In the genomic region with DNA sequence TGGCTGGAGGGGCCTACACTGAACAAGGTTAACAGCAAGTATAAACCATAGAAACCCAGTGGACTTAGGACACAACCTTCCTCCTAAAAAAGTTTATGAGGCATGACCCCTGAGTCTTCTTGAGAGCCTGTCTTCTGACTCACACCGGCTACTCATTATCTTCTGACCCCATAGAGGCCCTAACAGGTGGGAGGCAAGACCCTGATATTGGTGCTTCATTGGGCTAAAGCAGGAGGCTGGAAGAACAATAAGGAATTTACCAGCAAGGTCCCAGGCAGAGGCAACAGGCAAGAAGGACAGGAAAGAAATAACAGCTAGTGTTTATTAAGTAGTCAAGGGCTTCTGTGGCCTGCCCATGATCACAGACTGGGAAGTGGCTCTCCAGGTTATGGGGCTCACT, we compare ENCODE assay signal across 19 mouse cellular contexts. TPM values are rescaled to one million over a fixed set of nuclear protein-coding genes. Genes with fewer than 3 reads are reported as not detected.
DNase-seq lines count a peak whose midpoint lies in the region; ATAC-seq and TF ChIP-seq lines count a peak whose summit lies in the region.
"Had no signal": no experiment of that assay in that cellular context is flagged by ENCODE, and none has a peak within 500 bp of the region (broad histone marks: within the 10 kb centered on the region; RNA-seq: fewer than 3 reads in every experiment).

No protein-coding gene starts in this region.

- no peaks in the 10 kb centered on the region for H3K9me3 ChIP-seq in heart, embryonic 12.5 days (replicated peaks)
- H3K9me3 ChIP-seq in kidney, embryonic 16.5 days (ENCODE audit: low read length) = no peaks in the 10 kb centered on the region
- no peaks in the 10 kb centered on the region for H3K9me3 ChIP-seq in CH12.LX (replicated peaks; ENCODE audit: low read length)
- no peaks in the 10 kb centered on the region for H3K9me3 ChIP-seq in forebrain, embryonic 12.5 days
- H3K9me3 ChIP-seq: neural tube, embryonic 15.5 days had no signal

- no peak for TF ChIP-seq EP300 in CH12.LX (IDR thresholded peaks at IDR 0.05; ENCODE audit: low read length)

- WGBS in heart, embryonic 12.5 days = 56% methylated on average over 1 of the region's 1 CpGs
- WGBS in kidney, embryonic 16.5 days = 26% methylated on average over 1 of the region's 1 CpGs
- 95% methylated on average over 1 of the region's 1 CpGs for WGBS in forebrain, embryonic 12.5 days

- in situ Hi-C loops in CH12.LX (cut with MboI; ENCODE audit: low pct_ligation_motif_present, low pct_unique_long_range_greater_than_20kb, low sequenced_read_pairs) = no loop called here

- H3K36me3 ChIP-seq in heart, embryonic 12.5 days = peaks cover 55% of the 10 kb centered on the region
- H3K36me3 ChIP-seq in kidney, embryonic 16.5 days (ENCODE audit: insufficient read depth, low read length) = peaks cover 8% of the 10 kb centered on the region
- H3K36me3 ChIP-seq in C2C12 (ENCODE audit: control insufficient read depth, insufficient read depth) (peaks cover 11% of the 10 kb centered on the region), CH12.LX (replicated peaks in 1 of 2; ENCODE audit: control insufficient read depth in 1 of 2, insufficient read depth in 1 of 2, low read length in 1 of 2) (peaks cover 52 to 85% of the 10 kb centered on the region in 2 experiments)
- no peaks in the 10 kb centered on the region for H3K36me3 ChIP-seq in forebrain, embryonic 12.5 days (replicated peaks)

- no peak overlapping the region for H3ac ChIP-seq in C2C12 (ENCODE audit: control insufficient read depth, insufficient read length, low read depth)

- no peaks in the 10 kb centered on the region for H3K27me3 ChIP-seq in heart, embryonic 12.5 days (replicated peaks)
- H3K27me3 ChIP-seq in kidney, embryonic 16.5 days (ENCODE audit: insufficient read depth, low read length) = no peaks in the 10 kb centered on the region
- H3K27me3 ChIP-seq in C2C12 (ENCODE audit: control insufficient read depth, insufficient read depth, insufficient read length) (no peaks in the 10 kb centered on the region), CH12.LX (replicated peaks) (no peaks in the 10 kb centered on the region)
- H3K27me3 ChIP-seq in forebrain, embryonic 12.5 days = no peaks in the 10 kb centered on the region
- H3K27me3 ChIP-seq: neural tube, embryonic 15.5 days had no signal

- H3K79me2 ChIP-seq in C2C12 (ENCODE audit: control insufficient read depth, insufficient read depth) (peaks cover 63% of the 10 kb centered on the region), CH12.LX (replicated peaks; ENCODE audit: control insufficient read depth, extremely low read depth, insufficient read depth, poor library complexity, severe bottlenecking) (peaks cover 5% of the 10 kb centered on the region)

- intact Hi-C loops in heart, postnatal 25 days (cut with DNase I) = loop anchor here (1.0 to 2.0 kb wide), 2 partner anchors 12 to 32 kb away; no protein-coding TSS in a partner anchor

- no peak for TF ChIP-seq RAD21 in CH12.LX (IDR thresholded peaks at IDR 0.05; ENCODE audit: low read depth, low read length)

- dilution Hi-C loops in CH12.LX (cut with MboI; ENCODE audit: extremely low pct_ligation_motif_present, extremely low pct_unique_long_range_greater_than_20kb, low sequenced_read_pairs) = no loop called here

- no peak for ATAC-seq in heart, embryonic 12.5 days (ENCODE audit: insufficient number of reproducible peaks, low FRiP score)
- peak; percentile 16; the same call in 1 of the 2 replicates for ATAC-seq in kidney, embryonic 16.5 days (ENCODE audit: low FRiP score, low TSS enrichment)
- no peak for ATAC-seq in forebrain, embryonic 12.5 days (ENCODE audit: low FRiP score)
- ATAC-seq: forebrain, embryonic 14.5 days had no signal

- H3K9ac ChIP-seq in heart, embryonic 12.5 days = peak overlapping the region; percentile 15; the same call in 1 of the 2 replicates
- no peak overlapping the region for H3K9ac ChIP-seq in kidney, embryonic 16.5 days (replicated peaks; ENCODE audit: low read length)
- no peak overlapping the region for H3K9ac ChIP-seq in CH12.LX (ENCODE audit: insufficient read depth, low read depth)
- no peak overlapping the region for H3K9ac ChIP-seq in forebrain, embryonic 12.5 days
- H3K9ac ChIP-seq: hindbrain, embryonic 14.5 days; neural tube, embryonic 15.5 days had no signal

- peak overlapping the region; percentile 86 for H3K27ac ChIP-seq in heart, embryonic 12.5 days (ENCODE audit: poor library complexity, severe bottlenecking)
- H3K27ac ChIP-seq in kidney, embryonic 16.5 days (ENCODE audit: low read length) = no peak overlapping the region; the same call in 1 of the 2 replicates
- H3K27ac ChIP-seq in CH12.LX (ENCODE audit: insufficient read depth, low read depth) = no peak overlapping the region
- no peak overlapping the region for H3K27ac ChIP-seq in forebrain, embryonic 12.5 days
- H3K27ac ChIP-seq: hindbrain, embryonic 14.5 days; left cerebral cortex, adult 2 months; neural tube, embryonic 15.5 days had no signal

- peaks cover 9% of the 10 kb centered on the region for H3K79me3 ChIP-seq in C2C12 (ENCODE audit: low read depth)

- H3K4me3 ChIP-seq in heart, embryonic 12.5 days = no peak overlapping the region
- no peak overlapping the region for H3K4me3 ChIP-seq in kidney, embryonic 16.5 days (ENCODE audit: low read length)
- H3K4me3 ChIP-seq in C2C12 (ENCODE audit: insufficient read depth, poor library complexity, severe bottlenecking) (no peak overlapping the region), CH12.LX (replicated peaks in 1 of 3; ENCODE audit: low read depth in 2 of 3, low read length in 2 of 3, poor library complexity in 1 of 3) (peak overlapping the region in 2 of 3 experiments; percentile 52 to 57)
- no peak overlapping the region for H3K4me3 ChIP-seq in forebrain, embryonic 12.5 days (replicated peaks)
- H3K4me3 ChIP-seq: left cerebral cortex, adult 2 months; neural tube, embryonic 15.5 days had no signal

- no peak for TF ChIP-seq CTCF in C2C12 (IDR thresholded peaks at IDR 0.05; ENCODE audit: control insufficient read depth, insufficient read depth, insufficient read length)
- no peak for TF ChIP-seq CTCF in CH12.LX (conservative IDR thresholded peaks at IDR 0.05 in 1 of 2, IDR thresholded peaks at IDR 0.05 in 1 of 2; ENCODE audit: low read depth in 2 of 2, low read length in 2 of 2)

- DNase-seq in heart, postnatal 25 days (ENCODE audit: low spot score) = no peak
- no peak for DNase-seq in kidney, postnatal 25 days
- DNase-seq in CH12.LX (ENCODE audit: extremely low read depth) = no peak
- DNase-seq: adrenal gland, postnatal 14 days; cerebellum, adult 2 months; cerebellum, postnatal 36 days; embryo, embryonic 11 days; kidney, adult 8-10 months; lung, adult 2 months; lung, postnatal 14 days had no signal

- no peak overlapping the region for H3K4me2 ChIP-seq in heart, embryonic 12.5 days
- H3K4me2 ChIP-seq in kidney, embryonic 16.5 days (replicated peaks; ENCODE audit: low read depth, low read length) = no peak overlapping the region
- no peak overlapping the region for H3K4me2 ChIP-seq in CH12.LX (ENCODE audit: insufficient read depth, low read depth, poor library complexity, severe bottlenecking)
- no peak overlapping the region for H3K4me2 ChIP-seq in forebrain, embryonic 12.5 days
- H3K4me2 ChIP-seq: hindbrain, embryonic 14.5 days; midbrain, embryonic 11.5 days; neural tube, embryonic 15.5 days had no signal

- TF ChIP-seq POLR2A in CH12.LX (IDR thresholded peaks at IDR 0.05; ENCODE audit: low read depth, low read length) = no peak

- H3K4me1 ChIP-seq in heart, embryonic 12.5 days (replicated peaks) = peaks cover 75% of the 10 kb centered on the region
- peaks cover 16% of the 10 kb centered on the region for H3K4me1 ChIP-seq in kidney, embryonic 16.5 days (ENCODE audit: insufficient read depth, low read length)
- H3K4me1 ChIP-seq in CH12.LX (ENCODE audit: control insufficient read depth in 1 of 2, insufficient read depth in 2 of 2) = peaks cover 26 to 88% of the 10 kb centered on the region in 2 experiments
- H3K4me1 ChIP-seq in forebrain, embryonic 12.5 days = peaks cover 2% of the 10 kb centered on the region
- H3K4me1 ChIP-seq: neural tube, embryonic 15.5 days had no signal

TF ChIP-seq in C2C12, 6 proteins besides CTCF, POLR2A, EP300 and RAD21:
- TF ChIP-seq MYOD1 (IDR thresholded peaks at IDR 0.05; ENCODE audit: control insufficient read depth, insufficient read length, low read depth) (peak; percentile 67), MAX (IDR thresholded peaks at IDR 0.05) (no peak)

TF ChIP-seq in CH12.LX, 34 proteins besides CTCF, POLR2A, EP300 and RAD21:
- TF ChIP-seq TBP (conservative IDR thresholded peaks at IDR 0.05; ENCODE audit: low read depth, low read length) = no peak
- TF ChIP-seq NELFE (IDR thresholded peaks at IDR 0.05; ENCODE audit: low read depth, low read length) = no peak
- no peak for TF ChIP-seq MAX (IDR thresholded peaks at IDR 0.05; ENCODE audit: low read length)
- TF ChIP-seq TCF12 (IDR thresholded peaks at IDR 0.05; ENCODE audit: low read depth, low read length) = no peak
- TF ChIP-seq MXI1 (IDR thresholded peaks at IDR 0.05; ENCODE audit: low read depth, low read length) = no peak
- no peak for TF ChIP-seq CHD1 (IDR thresholded peaks at IDR 0.05; ENCODE audit: low read depth, low read length)
- TF ChIP-seq ZKSCAN1 (IDR thresholded peaks at IDR 0.05; ENCODE audit: borderline replicate concordance, low read depth, low read length) = no peak
- TF ChIP-seq NRF1 (IDR thresholded peaks at IDR 0.05; ENCODE audit: low read depth, low read length) = no peak
- no peak for TF ChIP-seq E2F4 (IDR thresholded peaks at IDR 0.05; ENCODE audit: insufficient replicate concordance, low read depth, low read length)
- no peak for TF ChIP-seq JUND (conservative IDR thresholded peaks at IDR 0.05; ENCODE audit: low read depth, low read length)
- no peak for TF ChIP-seq PAX5 (IDR thresholded peaks at IDR 0.05; ENCODE audit: low read length)
- no peak for TF ChIP-seq MEF2A (IDR thresholded peaks at IDR 0.05; ENCODE audit: borderline replicate concordance, low read depth, low read length)
- no peak for TF ChIP-seq ZNF384 (IDR thresholded peaks at IDR 0.05; ENCODE audit: low read depth, low read length)
- TF ChIP-seq ZC3H11A (IDR thresholded peaks at IDR 0.05; ENCODE audit: low read depth, low read length) = no peak
- TF ChIP-seq RCOR1 (conservative IDR thresholded peaks at IDR 0.05; ENCODE audit: low read depth, low read length) = no peak
- no peak for TF ChIP-seq POLR2AphosphoS2 (IDR thresholded peaks at IDR 0.05; ENCODE audit: low read depth, low read length)
- no peak for TF ChIP-seq IRF4 (IDR thresholded peaks at IDR 0.05; ENCODE audit: low read depth, low read length)

RNA-seq across cellular contexts. Expression of gene B4galt1, which starts 32.9 kb away (rescaled TPM):
- polyA plus RNA-seq in heart, embryonic 12.5 days (2016; fragmentation: Nextera tagmentation; extraction: Ambion mirVana) = 56.5 and 58.0 TPM in 2 replicates
- total RNA-seq in heart, postnatal 25 days (2021) = 10 to 100 TPM; 58.2 to 70.4 TPM
- polyA plus RNA-seq in kidney, embryonic 16.5 days (2015; fragmentation: Nextera tagmentation; extraction: Ambion mirVana) = 47.5 and 48.0 TPM in 2 replicates
- polyA plus RNA-seq in C2C12 (2012; fragmentation: generic; extraction: Trizol) (42.2 TPM), CH12.LX (2012; ENCODE audit: insufficient read length, low read depth) (72.4 and 80.2 TPM in 2 replicates)
- total RNA-seq in CH12.LX (2012; rRNA removed) (39.5 and 46.6 TPM in 2 replicates), CH12.LX (2014; rRNA removed) (59.6 and 66.6 TPM in 2 replicates)
- 12.8 and 14.0 TPM in 2 replicates for polyA plus RNA-seq in forebrain, embryonic 12.5 days (2016; fragmentation: Nextera tagmentation; extraction: Ambion mirVana)

Comparison
In these comparisons a context has a peak if more than half of its experiments do, and no peak if none do; other contexts are left out.
1. H3K4me3 ChIP-seq: peak in CH12.LX (2 of 3); none in heart, embryonic 12.5 days (single experiment), kidney, embryonic 16.5 days (single experiment), C2C12 (single experiment) and forebrain, embryonic 12.5 days (single experiment).